Mouse (Mus musculus): ENCODE measurements around the gene Srgap2. TPM values are rescaled to one million over a fixed set of nuclear protein-coding genes. Genes with fewer than 3 reads are reported as not detected.
A peak's percentile ranks its signal among the peaks of the same experiment; 100 is the strongest.
"Not testable (repeated sequence)": the region's sequence is repeated elsewhere in the genome, so short reads cannot be mapped to it uniquely, and the experiment has no call there.

Gene Srgap2
- total RNA-seq, 2 experiments from 2014 or later: 60.7 to 98.2 TPM

DNA sequence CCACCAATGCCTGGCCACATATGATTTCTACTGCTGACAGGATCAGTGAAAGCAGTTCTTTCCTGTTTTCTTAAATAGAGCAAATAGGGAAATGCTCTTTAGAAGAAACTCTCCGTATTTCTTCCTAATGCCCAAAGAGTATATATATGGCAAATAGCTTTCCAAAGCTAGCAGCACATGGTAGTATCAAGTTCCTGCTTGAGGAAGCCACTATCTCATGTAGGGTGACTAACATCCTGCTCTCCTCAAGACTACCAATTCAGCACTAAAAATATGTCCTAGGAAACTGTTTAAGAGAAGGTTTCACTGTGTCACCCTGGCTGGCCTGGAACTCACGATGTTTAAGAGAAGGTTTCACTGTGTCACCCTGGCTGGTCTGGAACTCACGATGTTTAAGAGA is 166.4 kb downstream of the Srgap2 start:
- intact Hi-C loops (cut with DNase I): loop anchor here (5.0 kb wide), 1 partner anchor 167 kb away; the partner anchor contains the start of genes Fam72a and Srgap2
- no peak for DNase-seq (ENCODE audit: low spot score in 2 of 2)

DNA sequence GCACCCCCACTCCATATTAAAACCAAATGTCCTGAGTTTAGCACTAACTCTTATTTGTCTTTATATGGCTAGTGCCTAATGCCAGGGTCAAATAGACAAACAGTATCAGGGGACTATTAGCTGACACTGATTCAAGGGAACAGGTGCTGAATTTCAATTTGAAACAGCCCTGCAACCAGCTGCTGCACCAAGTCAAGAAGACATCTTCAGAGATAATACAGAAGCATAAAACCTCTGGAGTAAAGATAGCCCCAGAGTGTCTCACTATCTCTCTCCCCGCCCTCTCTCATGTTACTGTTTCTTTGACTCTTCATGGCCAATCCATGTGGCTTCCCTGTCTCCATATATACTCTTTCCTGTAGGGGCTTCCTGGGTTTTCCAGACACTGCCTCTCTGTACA is 167.5 kb downstream of the Srgap2 start:
- intact Hi-C loops (cut with DNase I): loop anchor here (5.0 kb wide), 1 partner anchor 168 kb away; the partner anchor contains the start of genes Fam72a and Srgap2
- no peak for DNase-seq (ENCODE audit: low spot score in 2 of 2)

DNA sequence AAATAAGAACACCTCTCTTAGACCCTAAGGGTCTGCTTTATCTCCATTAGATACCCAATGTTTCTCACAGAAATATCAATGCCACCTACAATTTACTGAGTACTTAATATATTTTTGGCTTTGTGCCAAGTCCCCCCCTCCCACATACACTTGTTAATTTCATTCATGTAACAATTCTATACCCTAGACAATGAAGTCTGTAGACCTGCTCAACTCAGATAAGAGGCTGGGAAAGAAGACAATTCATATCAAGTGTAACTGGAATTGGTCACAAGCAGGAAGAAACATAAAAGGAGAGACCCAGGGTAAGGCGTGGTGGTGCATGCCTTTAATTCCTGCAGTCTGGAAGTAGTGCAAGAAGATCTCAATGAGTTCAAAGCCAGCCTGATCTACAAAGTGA is 169.9 kb downstream of the Srgap2 start:
- intact Hi-C loops (cut with DNase I): no loop called here

DNA sequence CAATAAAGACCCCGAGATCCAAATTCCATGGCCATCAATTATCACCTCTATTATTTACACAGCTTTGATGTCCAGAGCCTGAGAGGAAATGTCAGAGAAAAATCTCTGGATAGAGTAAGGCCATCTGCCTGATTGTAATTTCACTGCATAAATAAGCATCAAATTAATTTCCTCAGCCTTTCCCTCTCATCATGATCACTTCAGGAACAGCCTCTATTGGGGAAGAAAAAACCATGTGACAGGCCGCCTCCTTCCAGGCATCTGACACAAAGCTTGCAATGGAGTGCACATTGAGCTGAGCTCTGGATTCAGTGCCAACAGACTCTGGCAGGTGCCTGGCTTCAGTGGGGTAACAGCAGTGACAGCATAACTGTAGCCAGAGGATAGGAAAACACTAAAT is 175.7 kb downstream of the Srgap2 start:
- DNase-seq (ENCODE audit: low spot score in 2 of 2): peak; percentile 31 to 38
- intact Hi-C loops (cut with DNase I): no loop called here

More for the DNA sequence above, 169.9 kb downstream of the Srgap2 start:
- DNase-seq (ENCODE audit: low spot score in 2 of 2): no peak

DNA sequence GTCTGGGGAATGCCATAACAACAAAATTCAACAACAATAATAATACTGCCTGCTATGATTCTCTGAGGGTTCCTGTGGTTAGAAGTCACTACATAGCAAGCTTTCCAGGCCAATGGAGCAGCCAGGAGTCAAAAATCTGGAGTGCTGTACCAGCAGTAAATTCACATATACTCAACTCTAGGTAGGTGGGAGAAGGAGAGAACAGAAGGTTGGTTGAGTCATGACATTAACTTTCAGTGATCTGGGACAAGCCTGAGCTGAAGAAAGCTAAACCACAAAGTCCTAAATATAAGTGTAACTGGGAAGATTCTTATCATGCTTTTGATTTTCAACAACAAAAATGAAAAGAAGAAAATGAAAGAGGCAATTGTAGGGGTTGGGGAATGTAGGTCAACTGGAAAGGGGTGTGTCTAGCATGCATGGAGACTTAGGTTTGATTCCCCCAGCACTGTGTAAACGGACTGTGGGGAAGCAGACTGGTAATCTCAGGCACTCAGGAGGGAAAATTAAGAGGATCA is 177.1 kb downstream of the Srgap2 start:
- intact Hi-C loops (cut with DNase I): no loop called here

DNA sequence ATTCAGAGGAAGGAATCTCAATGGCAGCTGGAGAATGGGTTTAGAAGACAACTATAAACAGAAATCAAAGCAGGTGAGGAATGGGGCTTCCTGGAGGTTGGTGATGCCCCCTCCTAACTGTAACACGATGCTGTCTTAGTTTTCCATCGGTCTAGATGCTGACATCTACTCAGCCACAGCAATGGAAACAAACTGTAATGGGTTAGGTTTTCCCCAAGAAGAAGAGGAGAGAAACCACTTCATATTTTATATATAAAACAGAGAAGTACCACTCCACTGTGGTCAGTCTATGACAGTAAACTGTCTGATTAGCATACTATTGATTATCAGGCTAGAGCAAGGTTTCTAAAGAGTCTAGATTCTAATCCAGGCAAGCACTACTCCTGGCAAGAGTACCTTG is 179.4 kb downstream of the Srgap2 start:
- DNase-seq (ENCODE audit: low spot score in 2 of 2): no peak
- intact Hi-C loops (cut with DNase I): no loop called here

More for the DNA sequence above, 177.1 kb downstream of the Srgap2 start:
- no peak for DNase-seq (ENCODE audit: low spot score in 2 of 2)

DNA sequence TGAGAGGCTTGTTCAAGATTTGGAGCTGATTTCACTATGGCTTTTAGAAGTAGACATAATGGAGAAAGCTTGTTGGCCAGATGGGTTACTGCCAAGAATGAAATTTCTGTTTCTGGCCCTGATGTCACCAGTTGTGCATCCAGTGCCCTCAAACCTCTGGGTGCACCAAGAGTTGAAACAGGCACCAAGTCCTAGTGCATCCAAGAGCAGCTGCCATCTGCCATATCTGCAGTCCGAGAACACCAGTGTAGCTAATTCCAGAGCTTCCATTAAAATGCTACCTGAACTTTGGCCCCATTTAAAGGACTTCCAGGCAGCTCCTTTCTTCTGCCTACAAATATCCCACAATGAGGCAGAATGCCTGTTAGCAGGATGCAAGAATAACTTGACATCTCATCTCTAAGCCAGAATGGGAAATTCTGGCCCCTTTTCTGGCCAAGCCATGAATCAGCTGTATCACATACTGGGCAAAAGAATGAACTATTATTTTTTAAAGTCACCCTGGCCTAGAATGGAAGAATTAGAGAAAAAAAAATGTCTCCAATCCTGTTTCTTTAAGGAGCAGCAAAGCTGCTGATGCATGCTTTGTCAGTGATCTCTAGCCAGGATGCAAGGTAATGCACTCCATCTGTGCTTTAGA is 180.1 kb downstream of the Srgap2 start:
- DNase-seq (ENCODE audit: low spot score in 2 of 2): no peak
- intact Hi-C loops (cut with DNase I): no loop called here

DNA sequence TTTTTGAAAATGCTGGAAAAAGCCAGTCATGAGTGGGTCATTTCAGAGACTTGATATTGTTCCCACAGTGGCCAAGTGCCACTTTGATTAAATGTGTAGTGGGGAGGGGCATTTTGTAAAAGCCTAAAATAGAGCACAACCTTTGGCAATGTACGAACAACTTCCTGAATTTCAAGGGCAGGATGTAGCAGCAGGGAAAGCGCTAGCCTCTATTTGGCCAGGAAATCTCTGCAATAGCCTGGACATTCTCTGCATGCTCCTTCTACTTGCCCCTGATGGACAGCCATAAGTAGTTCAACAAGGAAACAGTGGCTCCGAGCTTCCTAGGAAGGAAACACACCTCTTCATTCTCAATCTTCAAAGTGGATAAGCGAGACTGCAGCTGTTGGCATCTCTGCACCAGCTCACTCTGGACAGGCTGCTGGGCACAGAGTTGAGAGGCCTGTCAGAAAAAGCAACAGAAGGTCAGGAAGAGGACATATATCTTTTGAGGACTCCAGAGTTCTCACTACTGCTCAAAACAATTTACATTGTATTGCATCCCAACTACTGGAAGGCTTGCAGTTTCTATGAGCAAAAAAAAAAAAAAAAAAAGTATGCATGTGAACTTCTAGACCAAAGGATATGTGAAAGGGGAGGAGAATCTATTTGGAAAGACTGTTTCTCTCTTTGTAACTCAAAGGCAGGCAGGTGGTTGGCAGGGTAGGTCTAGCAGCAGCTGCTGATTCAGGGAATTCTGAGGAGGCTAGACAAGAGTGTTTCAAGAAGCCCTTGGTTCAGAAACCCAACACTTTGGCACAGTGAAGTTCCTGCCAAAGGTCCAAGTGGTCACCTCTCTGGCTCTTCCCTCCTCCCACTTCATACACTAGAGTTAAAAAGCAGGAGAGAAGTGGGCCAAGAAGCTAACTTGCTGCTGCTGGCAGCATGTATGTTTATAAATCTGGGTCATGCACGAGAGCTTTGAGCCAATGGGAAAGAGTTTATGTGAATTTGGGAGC is 181.4 kb downstream of the Srgap2 start:
- DNase-seq (ENCODE audit: low spot score in 2 of 2): no peak
- intact Hi-C loops (cut with DNase I): no loop called here

DNA sequence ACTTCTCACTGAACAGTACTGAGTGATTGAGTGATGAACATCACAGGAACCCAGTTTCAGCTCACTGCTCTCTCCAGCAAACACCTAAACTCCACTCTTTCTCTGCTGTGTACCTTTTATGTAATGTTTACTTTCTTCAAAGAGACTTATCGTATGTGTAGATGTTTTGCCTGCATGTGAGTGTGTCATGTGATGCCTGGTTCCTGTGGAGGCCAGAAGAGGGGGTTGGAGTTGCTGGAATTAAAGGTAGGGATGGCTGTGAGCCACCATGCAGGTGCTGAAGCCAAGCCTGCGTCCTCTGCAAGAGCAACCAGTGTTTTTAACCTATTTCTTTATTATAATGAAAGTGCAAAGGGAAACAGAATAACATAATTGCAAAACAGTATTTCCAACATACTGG is 182.5 kb downstream of the Srgap2 start:
- intact Hi-C loops (cut with DNase I): no loop called here
- DNase-seq (ENCODE audit: low spot score in 2 of 2): no peak

DNA sequence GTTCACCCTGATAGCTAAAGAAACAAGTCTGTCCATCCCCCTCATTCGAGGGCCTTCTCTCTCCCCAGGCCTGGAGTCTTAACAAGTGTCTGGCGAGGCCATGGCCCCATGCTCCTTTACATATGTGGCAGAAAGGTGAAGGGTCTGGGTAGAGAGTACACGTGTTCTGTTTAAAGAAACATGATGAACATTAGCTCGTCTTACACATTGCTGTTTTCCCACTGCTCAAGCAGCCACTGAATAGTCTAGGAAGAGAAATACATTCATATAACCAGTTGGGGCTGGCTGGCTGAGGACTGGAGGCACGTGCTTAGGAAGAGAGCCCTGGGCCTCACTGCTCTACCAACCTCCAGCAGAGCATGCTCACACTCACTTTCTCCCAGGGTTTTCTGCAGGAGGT is 191.1 kb downstream of the Srgap2 start:
- intact Hi-C loops (cut with DNase I): no loop called here

DNA sequence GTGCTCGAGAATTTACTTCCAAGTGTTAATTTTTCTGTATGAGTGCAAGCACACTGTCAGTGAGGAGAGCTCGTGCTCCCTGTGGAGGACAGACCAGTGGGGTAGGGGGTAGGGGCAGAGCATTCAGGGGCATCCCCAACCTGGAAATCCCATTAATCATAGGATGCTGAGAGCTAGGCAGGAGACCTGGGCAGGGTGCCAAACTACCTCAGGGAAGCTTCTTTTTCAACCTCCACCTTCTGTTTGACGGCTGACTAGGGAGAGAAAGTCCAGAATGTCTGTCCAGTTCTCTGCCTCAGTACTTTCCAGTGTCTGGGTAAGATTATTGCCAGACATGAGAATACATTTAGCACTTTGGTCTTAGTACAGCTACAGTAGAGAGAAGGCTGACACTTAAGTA is 191.5 kb downstream of the Srgap2 start:
- DNase-seq (ENCODE audit: low spot score in 2 of 2): no peak
- intact Hi-C loops (cut with DNase I): no loop called here

More for the DNA sequence above, 191.1 kb downstream of the Srgap2 start:
- DNase-seq (ENCODE audit: low spot score in 2 of 2): no peak

DNA sequence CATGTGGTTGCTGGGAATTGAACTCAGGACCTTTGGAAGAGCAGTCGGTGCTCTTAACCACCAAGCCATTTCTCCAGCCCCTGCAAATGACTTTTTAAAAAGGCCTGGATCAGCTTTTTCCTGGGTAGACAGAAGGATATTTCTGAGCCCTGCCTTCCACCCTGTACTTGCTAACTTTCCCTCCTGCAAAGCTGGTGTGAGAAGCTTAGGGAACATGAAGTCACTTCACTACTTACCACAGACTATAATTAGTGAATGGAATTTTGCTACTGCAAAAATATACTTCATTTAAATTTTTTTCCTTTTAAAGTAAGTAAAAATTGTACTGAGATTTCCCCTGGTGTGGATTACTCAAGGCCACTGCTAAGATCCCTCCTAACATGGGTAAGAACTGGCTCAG is 196.0 kb downstream of the Srgap2 start:
- intact Hi-C loops (cut with DNase I): no loop called here
- peak in 1 of 2 experiments; percentile 25 for DNase-seq (ENCODE audit: low spot score in 2 of 2)

DNA sequence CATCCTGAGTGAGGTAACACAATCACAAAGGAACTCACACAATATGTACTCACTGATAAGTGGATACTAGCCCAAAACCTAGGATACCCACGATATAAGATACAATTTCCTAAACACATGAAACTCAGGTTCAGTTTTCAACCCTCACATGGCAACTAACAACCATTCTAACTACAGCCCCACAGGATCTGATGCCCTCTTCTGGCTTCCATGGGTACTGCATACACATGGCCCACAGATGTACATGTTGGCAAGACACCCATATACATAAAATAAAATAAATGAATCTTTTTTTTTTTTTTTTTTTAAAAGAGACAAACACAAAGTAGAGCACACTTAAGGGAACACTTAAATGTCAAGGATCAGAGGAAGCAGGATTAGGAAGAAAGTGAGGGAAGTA is 198.1 kb downstream of the Srgap2 start:
- DNase-seq (ENCODE audit: low spot score in 2 of 2); intact Hi-C loops (cut with DNase I): not testable (repeated sequence)

DNA sequence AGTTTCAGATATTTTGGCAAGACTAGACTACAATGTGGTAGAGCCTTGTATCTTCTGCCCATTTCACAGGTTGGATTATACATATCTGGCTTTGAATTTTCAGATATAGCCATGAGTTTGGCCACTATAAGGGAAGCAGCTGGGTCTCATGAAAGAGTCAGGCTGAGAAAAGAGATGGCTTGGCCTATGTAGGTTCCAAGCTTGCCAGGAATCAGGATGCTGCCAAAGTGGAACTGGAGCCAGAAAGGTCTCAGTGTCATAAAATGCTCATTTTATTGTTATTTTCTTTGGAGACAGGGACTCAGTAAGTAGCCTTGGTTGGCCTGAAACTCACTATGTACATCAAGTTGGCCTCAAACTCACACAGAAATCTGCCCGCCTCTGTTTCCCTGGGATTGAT is 200.0 kb downstream of the Srgap2 start:
- no peak for DNase-seq (ENCODE audit: low spot score in 2 of 2)
- intact Hi-C loops (cut with DNase I): no loop called here

DNA sequence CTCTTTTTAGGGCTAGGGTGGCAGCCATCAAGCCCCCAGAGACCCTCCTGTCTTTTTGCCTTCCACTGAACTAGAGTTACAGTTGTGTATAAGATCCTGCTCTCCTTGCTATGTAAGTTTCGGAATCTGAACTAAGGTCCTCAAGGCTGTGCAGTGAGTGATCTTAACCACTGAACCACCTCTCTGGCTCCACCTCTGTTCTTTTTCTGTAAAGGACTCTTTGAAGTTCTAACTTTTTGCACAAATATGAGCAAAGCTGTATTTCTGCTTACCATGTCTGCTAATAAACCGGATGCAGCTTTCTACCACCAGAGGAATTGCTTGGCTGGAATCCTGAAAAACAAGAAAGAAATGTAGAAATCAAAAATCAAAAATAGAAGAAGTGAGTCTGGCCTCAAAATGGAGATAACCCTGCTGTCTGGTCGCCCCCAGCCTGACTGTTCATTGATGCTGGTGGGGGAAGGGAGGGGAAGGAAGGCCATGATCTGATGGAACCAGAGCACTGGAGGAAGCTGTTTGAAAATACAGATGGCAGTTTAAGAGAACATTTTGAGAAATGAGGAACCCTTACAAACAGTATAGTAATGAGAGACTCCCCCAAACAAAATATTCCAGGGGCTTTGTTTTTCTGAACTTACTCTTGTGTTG is 202.2 kb downstream of the Srgap2 start:
- DNase-seq (ENCODE audit: low spot score in 2 of 2): no peak
- intact Hi-C loops (cut with DNase I): no loop called here

DNA sequence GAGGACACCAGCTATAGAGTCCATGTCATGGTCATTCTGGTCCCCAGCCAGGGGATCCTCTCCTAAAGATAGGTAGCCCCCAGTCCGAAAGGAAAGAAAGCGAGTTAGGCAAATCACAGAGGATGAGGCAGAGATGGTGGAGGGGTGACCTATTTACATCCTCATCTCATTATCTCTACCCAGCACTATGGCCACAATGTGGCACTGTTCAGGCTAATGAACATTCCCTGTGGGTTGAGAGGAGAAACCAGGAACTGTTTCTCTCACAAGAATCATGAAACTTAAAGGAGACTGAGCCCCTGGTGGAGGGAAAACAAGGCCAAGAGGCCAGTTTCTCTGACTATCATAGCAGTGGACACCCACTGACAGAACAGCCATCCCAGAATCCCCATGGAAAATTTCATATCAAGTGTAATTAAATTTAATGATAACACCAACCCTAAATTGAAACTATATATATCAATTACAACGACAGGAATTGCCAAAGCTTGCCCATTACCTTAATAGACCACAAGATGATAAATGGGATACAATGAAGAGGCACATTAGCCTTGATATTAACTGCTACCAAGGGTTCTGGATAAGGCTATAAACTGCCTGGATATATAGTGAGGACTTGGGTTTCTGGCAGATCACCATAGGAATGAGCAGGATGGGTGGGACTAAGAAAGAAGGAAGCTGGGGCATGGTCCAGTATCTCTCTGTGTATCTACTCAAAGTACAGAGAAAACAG is 207.4 kb downstream of the Srgap2 start:
- no peak for DNase-seq (ENCODE audit: low spot score in 2 of 2)
- intact Hi-C loops (cut with DNase I): no loop called here

DNA sequence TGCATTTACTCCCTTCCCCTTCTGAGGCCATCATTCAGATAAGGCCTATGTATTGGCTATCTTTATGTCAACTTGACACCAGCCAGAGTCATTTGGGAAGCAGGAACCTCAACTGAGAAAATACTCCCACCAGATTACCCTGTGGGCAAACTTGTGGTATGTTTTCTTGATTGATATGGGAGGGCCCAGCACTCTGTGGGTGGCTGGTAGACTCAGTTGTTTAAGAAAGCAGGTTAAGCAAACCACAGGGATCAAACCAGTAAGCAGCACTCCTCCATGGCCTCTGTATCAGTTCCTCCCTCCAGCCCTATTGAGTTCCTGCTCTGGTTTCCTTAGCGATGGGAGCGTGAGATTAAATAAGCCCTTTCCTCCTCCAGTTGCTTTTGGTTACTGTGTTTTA is 208.8 kb downstream of the Srgap2 start:
- intact Hi-C loops (cut with DNase I): no loop called here
- DNase-seq (ENCODE audit: low spot score in 2 of 2): no peak

DNA sequence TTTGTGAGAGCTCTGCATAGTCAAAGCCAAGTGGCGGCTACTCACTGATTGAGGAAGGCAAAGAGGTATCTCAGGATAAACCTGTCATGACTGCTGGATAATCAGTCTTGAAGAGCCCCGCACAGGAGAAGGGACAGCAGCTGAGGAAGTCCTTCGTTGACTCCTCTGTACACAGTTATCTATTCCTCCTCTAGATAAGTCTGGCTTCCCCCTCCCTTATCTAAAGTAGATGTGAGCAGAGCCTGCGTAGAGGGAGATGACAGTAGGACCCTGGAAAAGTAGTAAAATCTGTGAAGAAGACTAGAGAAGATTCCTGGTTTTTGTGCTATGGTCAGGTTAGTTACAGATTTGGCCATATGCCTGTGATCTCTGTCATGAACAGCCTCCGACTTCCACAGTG is 209.5 kb downstream of the Srgap2 start:
- intact Hi-C loops (cut with DNase I): no loop called here
- no peak for DNase-seq (ENCODE audit: low spot score in 2 of 2)

DNA sequence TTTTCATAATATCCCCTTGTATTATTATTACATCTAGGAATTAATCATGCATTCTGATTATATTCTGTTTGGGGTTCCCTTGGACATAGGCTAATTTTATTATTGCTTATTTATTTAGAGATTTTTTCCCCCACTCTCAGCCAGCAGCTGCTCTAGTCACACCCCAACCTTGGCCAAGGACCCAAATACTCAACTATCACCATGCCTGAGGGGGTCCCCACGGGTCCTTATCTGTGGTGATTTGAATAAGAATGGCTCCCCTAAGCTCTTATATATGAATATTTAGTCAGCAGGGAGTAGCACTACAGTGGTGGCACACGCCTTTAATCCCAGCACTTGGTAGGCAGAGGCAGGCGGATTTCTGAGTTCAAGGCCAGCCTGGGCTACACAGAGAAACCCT is 215.9 kb downstream of the Srgap2 start:
- no peak for DNase-seq (ENCODE audit: low spot score in 2 of 2)
- intact Hi-C loops (cut with DNase I): no loop called here
